Mouse (Mus musculus) MEL (cell line): ENCODE measurements at regions not wholly inside any gene's neighbourhood (a gene's known extent, or its start where the extent isn't known, plus 50 kb on each side); places are given as distances from the start of the nearest gene placed in this dataset.

Experiments
- BHLHE40 ChIP-seq: IDR thresholded peaks from 2 replicates; pipeline ENCODE4 v1.6.1; 2012; ENCODE audit warnings: low read depth, mild to moderate bottlenecking, inconsistent platforms, low read length, improper control_type of control experiment, borderline replicate concordance
- CTCF ChIP-seq, 3 experiments: IDR thresholded peaks in 2 of 3; conservative IDR thresholded peaks in 1 of 3; 2 replicates each; pipeline ENCODE4 v1.5.1; 2011 to 2012; ENCODE audit warnings: low read length in 3 of 3, low read depth in 2 of 3, mild to moderate bottlenecking in 2 of 3, improper control_type of control experiment in 1 of 3, inconsistent platforms in 1 of 3, mixed read lengths in 1 of 3, moderate library complexity in 1 of 3; ENCODE audit not compliant: control insufficient read depth in 1 of 3, insufficient read depth in 1 of 3, poor library complexity in 1 of 3, severe bottlenecking in 1 of 3
- GATA1 ChIP-seq: IDR thresholded peaks from 2 replicates; pipeline ENCODE4 v1.6.1; 2011; ENCODE audit warnings: low read depth, low read length, improper control_type of control experiment
- HCFC1 ChIP-seq: IDR thresholded peaks from 2 replicates; pipeline ENCODE4 v1.6.1; 2012; ENCODE audit warnings: low read depth, mild to moderate bottlenecking, inconsistent platforms, low read length, improper control_type of control experiment, moderate library complexity
- KAT2A ChIP-seq: conservative IDR thresholded peaks from 2 replicates; pipeline ENCODE4 v1.6.1; 2012; ENCODE audit warnings: low read depth, low read length, improper control_type of control experiment, inconsistent platforms
- MYB ChIP-seq: IDR thresholded peaks from 2 replicates; pipeline ENCODE4 v1.6.1; 2011; ENCODE audit warnings: mild to moderate bottlenecking, low read depth, low read length, improper control_type of control experiment
- NRF1 ChIP-seq: IDR thresholded peaks from 2 replicates; pipeline ENCODE4 v1.6.1; 2014; ENCODE audit warnings: low read depth, mild to moderate bottlenecking, inconsistent platforms, low read length, improper control_type of control experiment, moderate library complexity; ENCODE audit not compliant: poor library complexity, insufficient read depth, severe bottlenecking
- POLR2A ChIP-seq, 2 experiments: IDR thresholded peaks; 2 replicates each; pipeline ENCODE4 v1.6.1; 2011 to 2012; ENCODE audit warnings: low read length in 2 of 2, mild to moderate bottlenecking in 2 of 2, control low read depth in 1 of 2, improper control_type of control experiment in 1 of 2, low read depth in 1 of 2, moderate library complexity in 1 of 2; ENCODE audit not compliant: control insufficient read depth in 1 of 2, insufficient read depth in 1 of 2, poor library complexity in 1 of 2
- POLR2AphosphoS5 ChIP-seq: IDR thresholded peaks from 2 replicates; pipeline ENCODE4 v1.6.1; 2012; ENCODE audit warnings: low read depth, borderline replicate concordance, mild to moderate bottlenecking, inconsistent platforms, low read length, moderate library complexity, mixed read lengths
- TAL1 ChIP-seq: IDR thresholded peaks from 2 replicates; pipeline ENCODE4 v1.6.1; 2012; ENCODE audit warnings: mild to moderate bottlenecking, inconsistent platforms, low read length, moderate library complexity, mixed read lengths

- TF ChIP-seq POLR2AphosphoS5 (no peak), HCFC1 (no peak), POLR2A (IDR thresholded peaks at IDR 0.05; ENCODE audit: control insufficient read depth in 1 of 2, insufficient read depth in 1 of 2, low read depth in 1 of 2, low read length in 2 of 2, poor library complexity in 1 of 2) (no peak), CTCF (IDR thresholded peaks at IDR 0.05 in 2 of 3, conservative IDR thresholded peaks at IDR 0.05 in 1 of 3; ENCODE audit: control insufficient read depth in 1 of 3, insufficient read depth in 1 of 3, low read depth in 2 of 3, low read length in 3 of 3, poor library complexity in 1 of 3, severe bottlenecking in 1 of 3) (peak; percentile 10 to 32 (median 22); a peak in 4 of 6 replicates), NRF1 (no peak), GATA1 (no peak), MYB (no peak), KAT2A (no peak), TAL1 (no peak), BHLHE40 (no peak)
Observed at GRCm38 (mm10) chr1:16006888-16007287, 86.2 kb downstream of the 4930444P10Rik start.
